Mouse (Mus musculus) lung, adult 2 months (tissue): ENCODE measurements around the gene Bpifb3.

Experiments
- CTCF ChIP-seq: fragments of 200-500 bp; IDR thresholded peaks from 2 replicates; pipeline ENCODE4 v1.5.1; 2011; ENCODE audit warnings: mild to moderate bottlenecking, low read length, control low read depth; ENCODE audit not compliant: insufficient read depth
- POLR2A ChIP-seq: fragments of 200-500 bp; IDR thresholded peaks from 2 replicates; pipeline ENCODE4 v1.6.1; 2011; ENCODE audit warnings: low read depth, mild to moderate bottlenecking, control low read depth, low read length, borderline replicate concordance; ENCODE audit errors: extremely low read depth

DNA sequence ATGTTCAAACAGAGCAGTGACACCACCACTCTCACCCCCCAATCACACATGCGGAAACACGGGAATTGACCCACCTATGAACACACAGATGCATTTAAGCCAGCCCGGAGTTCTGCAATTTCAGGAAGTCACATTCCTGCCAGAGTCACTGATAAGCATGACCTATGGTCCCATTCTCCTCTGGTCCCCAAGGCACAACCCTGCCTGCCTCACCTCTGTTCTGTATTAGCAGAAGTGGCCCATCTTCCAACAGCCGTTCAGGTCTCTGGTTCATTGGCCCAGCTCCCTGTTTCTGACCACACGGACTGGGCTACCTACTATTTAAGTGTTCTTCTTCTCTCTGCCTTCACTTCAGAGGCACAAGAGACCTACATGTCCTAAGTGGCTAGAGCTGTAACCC is 56.6 kb downstream of the Bpifb3 start, which contains the start of gene Bpifa6:
- TF ChIP-seq POLR2A (no peak), CTCF (no peak)
